Mouse (Mus musculus): ENCODE results near the gene Strn4. TPM values are rescaled to one million over a fixed set of nuclear protein-coding genes. Genes with fewer than 3 reads are reported as not detected.

The Strn4 gene
- polyA plus RNA-seq, 1 experiment from 2014 or later: 102 TPM

DNA sequence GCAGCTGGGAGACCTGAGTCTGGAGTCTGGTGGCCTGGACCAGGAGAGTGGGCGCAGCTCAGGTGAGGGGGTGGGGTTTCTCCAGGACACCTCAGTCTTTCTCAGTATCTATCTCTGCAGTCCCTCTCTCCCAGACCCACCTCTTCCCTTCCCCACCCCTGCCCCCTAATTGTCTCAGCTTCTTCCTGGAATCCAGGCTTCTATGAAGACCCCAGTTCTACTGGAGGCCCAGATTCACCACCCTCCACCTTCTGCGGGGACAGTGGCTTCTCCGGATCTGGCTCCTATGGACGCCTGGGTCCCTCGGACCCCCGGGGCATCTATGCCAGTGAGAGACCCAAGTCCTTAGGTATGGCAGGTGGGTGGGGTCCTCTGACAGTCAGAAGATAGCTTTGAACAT is 67.5 kb downstream of the Strn4 start:
- H3K9ac ChIP-seq: no peak overlapping the region
- H3K27ac ChIP-seq: no peak overlapping the region
- no peak overlapping the region for H3K4me2 ChIP-seq
- peaks cover 38% of the 10 kb centered on the region for H3K36me3 ChIP-seq
- no peak for ATAC-seq (ENCODE audit: borderline replicate concordance, extremely low read depth, low FRiP score, low TSS enrichment)
- no peak overlapping the region for H3K4me3 ChIP-seq
- H3K27me3 ChIP-seq: peaks cover 28% of the 10 kb centered on the region
- peaks cover 26% of the 10 kb centered on the region for H3K4me1 ChIP-seq
- WGBS: 91% methylated on average over 6 of the region's 6 CpGs
- H3K9me3 ChIP-seq: peaks cover 10% of the 10 kb centered on the region; the same call in 1 of the 2 replicates

DNA sequence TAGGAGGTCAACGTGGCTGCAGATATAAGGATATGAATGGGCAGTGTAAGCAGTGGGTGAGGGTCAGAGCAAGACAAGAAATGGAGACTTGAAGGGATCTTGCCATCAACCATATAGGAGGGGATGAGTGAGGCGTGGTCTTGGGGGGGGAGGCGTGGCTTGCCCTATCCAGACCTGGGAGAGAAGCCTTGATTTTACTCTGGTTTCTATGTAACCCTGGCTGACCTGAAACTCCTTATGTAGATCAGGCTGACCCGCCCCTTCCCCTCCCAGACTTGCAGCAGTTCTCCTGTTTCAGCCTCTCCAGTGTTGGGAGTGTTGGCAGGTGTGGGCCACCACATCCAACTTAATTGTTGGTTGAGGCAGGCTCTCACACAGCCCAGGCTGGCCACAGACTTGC is 68.6 kb downstream of the Strn4 start:
- H3K4me1 ChIP-seq: peaks cover 25% of the 10 kb centered on the region
- H3K4me2 ChIP-seq: no peak overlapping the region
- H3K4me3 ChIP-seq: no peak overlapping the region
- no peak overlapping the region for H3K9ac ChIP-seq
- 79% methylated on average over 4 of the region's 4 CpGs for whole genome bisulfite sequencing
- H3K9me3 ChIP-seq: peaks cover 10% of the 10 kb centered on the region; the same call in 1 of the 2 replicates
- H3K27me3 ChIP-seq: peaks cover 28% of the 10 kb centered on the region
- no peak for ATAC-seq (ENCODE audit: borderline replicate concordance, extremely low read depth, low FRiP score, low TSS enrichment)
- no peak overlapping the region for H3K27ac ChIP-seq
- peaks cover 38% of the 10 kb centered on the region for H3K36me3 ChIP-seq

DNA sequence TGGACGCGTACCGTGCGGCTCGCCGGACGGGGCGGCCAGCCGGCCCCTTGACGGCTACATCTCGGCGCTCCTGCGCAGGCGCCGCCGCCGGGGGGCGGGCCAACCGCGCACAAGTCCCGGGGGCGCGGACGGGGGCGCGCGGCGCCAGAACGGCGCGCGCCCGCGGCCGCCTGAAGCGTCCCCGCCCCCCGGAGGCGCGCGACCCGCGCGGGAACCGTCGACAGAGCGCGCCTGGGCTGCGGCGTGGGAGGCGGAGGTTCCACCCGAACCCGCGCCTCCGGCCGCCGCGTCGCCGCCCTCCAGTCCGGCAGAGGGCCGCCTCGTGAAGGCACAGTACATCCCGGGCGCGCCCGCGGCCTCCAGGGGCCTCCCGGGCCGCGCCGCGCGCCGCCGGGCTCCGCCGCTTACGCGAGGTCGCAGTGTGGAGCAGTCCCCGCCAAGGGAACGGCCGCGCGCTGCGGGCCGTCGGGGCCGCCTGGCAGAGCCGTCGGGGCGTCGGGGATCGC is 69.6 kb downstream of the Strn4 start:
- Histone ChIP-seq H3K36me3 (peaks cover 38% of the 10 kb centered on the region), H3K27ac (no peak overlapping the region), H3K9ac (no peak overlapping the region), H3K9me3 (peaks cover 10% of the 10 kb centered on the region; the same call in 1 of the 2 replicates), H3K4me3 (peak overlapping the region; percentile 36), H3K27me3 (peaks cover 28% of the 10 kb centered on the region), H3K4me2 (peak overlapping the region; percentile 45), H3K4me1 (peaks cover 19% of the 10 kb centered on the region)
- ATAC-seq (ENCODE audit: borderline replicate concordance, extremely low read depth, low FRiP score, low TSS enrichment): no peak
- 19% methylated on average over 71 of the region's 95 CpGs for WGBS

DNA sequence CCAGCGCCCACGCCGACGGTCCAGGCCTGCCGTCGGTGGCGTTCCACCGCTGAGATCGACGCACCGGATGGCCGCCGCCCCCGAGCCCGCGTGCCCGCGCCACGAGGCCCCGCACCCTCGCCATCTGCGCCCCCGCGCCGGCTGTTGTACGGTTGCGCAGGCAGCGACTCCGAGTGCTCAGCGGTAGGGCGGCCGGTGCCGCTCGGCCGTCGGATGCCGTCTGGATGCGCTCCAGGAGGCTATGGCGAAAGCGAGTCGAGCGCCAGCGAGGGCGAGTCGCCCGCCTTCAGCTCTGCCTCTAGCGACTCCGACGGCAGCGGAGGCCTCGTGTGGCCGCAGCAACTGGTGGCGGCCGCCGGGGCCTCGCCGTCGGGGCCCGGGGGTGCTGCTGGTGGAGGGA is 70.2 kb downstream of the Strn4 start:
- H3K4me2 ChIP-seq: peak overlapping the region; percentile 45; the same call in 1 of the 2 replicates

More for the DNA sequence above, 70.2 kb downstream of the Strn4 start:
- 56% methylated on average over 59 of the region's 59 CpGs for WGBS
- no peak overlapping the region for H3K9ac ChIP-seq
- peaks cover 38% of the 10 kb centered on the region for H3K36me3 ChIP-seq
- ATAC-seq (ENCODE audit: borderline replicate concordance, extremely low read depth, low FRiP score, low TSS enrichment): no peak
- peaks cover 10% of the 10 kb centered on the region; the same call in 1 of the 2 replicates for H3K9me3 ChIP-seq
- H3K27ac ChIP-seq: no peak overlapping the region
- H3K27me3 ChIP-seq: peaks cover 28% of the 10 kb centered on the region
- peak overlapping the region; percentile 36 for H3K4me3 ChIP-seq
- H3K4me1 ChIP-seq: peaks cover 19% of the 10 kb centered on the region

Other genes starting within 250 kb of the Strn4 start
- 19.1 and 19.4 TPM in 2 replicates for gene Arhgap35, start 200.9 kb upstream of the Strn4 start, polyA plus RNA-seq (2015; fragmentation: Nextera tagmentation; extraction: Ambion mirVana)
- gene Ceacam15, start 140.2 kb upstream of the Strn4 start, polyA plus RNA-seq (2015; fragmentation: Nextera tagmentation; extraction: Ambion mirVana): not detected in 2 replicates
- not detected in 2 replicates for gene Ceacam9, start 94.0 kb upstream of the Strn4 start, polyA plus RNA-seq (2015; fragmentation: Nextera tagmentation; extraction: Ambion mirVana)
- 280 and 291 TPM in 2 replicates for gene Ap2s1, start 77.5 kb upstream of the Strn4 start, polyA plus RNA-seq (2015; fragmentation: Nextera tagmentation; extraction: Ambion mirVana)
- 53.7 and 54.5 TPM in 2 replicates for gene Slc1a5, start 34.5 kb upstream of the Strn4 start, polyA plus RNA-seq (2015; fragmentation: Nextera tagmentation; extraction: Ambion mirVana)
- gene Fkrp, start 843 bp downstream of the Strn4 start, polyA plus RNA-seq (2015; fragmentation: Nextera tagmentation; extraction: Ambion mirVana): 28.9 and 30.6 TPM in 2 replicates
- gene Prkd2, start 27.0 kb downstream of the Strn4 start, polyA plus RNA-seq (2015; fragmentation: Nextera tagmentation; extraction: Ambion mirVana): 18.9 and 19.7 TPM in 2 replicates
- 3.5 and 3.7 TPM in 2 replicates for gene Dact3, start 59.4 kb downstream of the Strn4 start, polyA plus RNA-seq (2015; fragmentation: Nextera tagmentation; extraction: Ambion mirVana)
- gene Gng8, start 75.9 kb downstream of the Strn4 start, polyA plus RNA-seq (2015; fragmentation: Nextera tagmentation; extraction: Ambion mirVana): 11.2 and 12.0 TPM in 2 replicates
- gene Ptgir, start 90.6 kb downstream of the Strn4 start, polyA plus RNA-seq (2015; fragmentation: Nextera tagmentation; extraction: Ambion mirVana): 2.0 and 2.4 TPM in 2 replicates
- gene Calm3, start 108.2 kb downstream of the Strn4 start, polyA plus RNA-seq (2015; fragmentation: Nextera tagmentation; extraction: Ambion mirVana): 101 and 104 TPM in 2 replicates
- 6.2 and 6.6 TPM in 2 replicates for gene Pnmal2, start 128.8 kb downstream of the Strn4 start, polyA plus RNA-seq (2015; fragmentation: Nextera tagmentation; extraction: Ambion mirVana)
- 0.11 and 0.36 TPM in 2 replicates for gene Pnmal1, start 143.8 kb downstream of the Strn4 start, polyA plus RNA-seq (2015; fragmentation: Nextera tagmentation; extraction: Ambion mirVana)
- 0.16 and 0.17 TPM in 2 replicates for gene Gm42372, start 167.2 kb downstream of the Strn4 start, polyA plus RNA-seq (2015; fragmentation: Nextera tagmentation; extraction: Ambion mirVana)
- gene Ccdc8, start 176.8 kb downstream of the Strn4 start, polyA plus RNA-seq (2015; fragmentation: Nextera tagmentation; extraction: Ambion mirVana): 34.9 and 35.9 TPM in 2 replicates
- gene Ppp5c, start 212.0 kb downstream of the Strn4 start, polyA plus RNA-seq (2015; fragmentation: Nextera tagmentation; extraction: Ambion mirVana): 107 and 110 TPM in 2 replicates
- 37.6 and 41.5 TPM in 2 replicates for gene Hif3a, start 246.5 kb downstream of the Strn4 start, polyA plus RNA-seq (2015; fragmentation: Nextera tagmentation; extraction: Ambion mirVana)

Measured in lung, embryonic 15.5 days (tissue).